Mouse (Mus musculus) G1E (cell line): ENCODE measurements around the gene Sec22a.

ENCODE experiments used
- CTCF ChIP-seq: IDR thresholded peaks from 2 replicates; pipeline ENCODE4 v1.5.1; 2012; ENCODE audit warnings: low read depth, low read length, inconsistent platforms, mixed read lengths
- GATA1 ChIP-seq: IDR thresholded peaks from 2 replicates; pipeline ENCODE4 v1.6.1; 2012; ENCODE audit warnings: borderline replicate concordance, low read length, inconsistent platforms, mixed read lengths

DNA sequence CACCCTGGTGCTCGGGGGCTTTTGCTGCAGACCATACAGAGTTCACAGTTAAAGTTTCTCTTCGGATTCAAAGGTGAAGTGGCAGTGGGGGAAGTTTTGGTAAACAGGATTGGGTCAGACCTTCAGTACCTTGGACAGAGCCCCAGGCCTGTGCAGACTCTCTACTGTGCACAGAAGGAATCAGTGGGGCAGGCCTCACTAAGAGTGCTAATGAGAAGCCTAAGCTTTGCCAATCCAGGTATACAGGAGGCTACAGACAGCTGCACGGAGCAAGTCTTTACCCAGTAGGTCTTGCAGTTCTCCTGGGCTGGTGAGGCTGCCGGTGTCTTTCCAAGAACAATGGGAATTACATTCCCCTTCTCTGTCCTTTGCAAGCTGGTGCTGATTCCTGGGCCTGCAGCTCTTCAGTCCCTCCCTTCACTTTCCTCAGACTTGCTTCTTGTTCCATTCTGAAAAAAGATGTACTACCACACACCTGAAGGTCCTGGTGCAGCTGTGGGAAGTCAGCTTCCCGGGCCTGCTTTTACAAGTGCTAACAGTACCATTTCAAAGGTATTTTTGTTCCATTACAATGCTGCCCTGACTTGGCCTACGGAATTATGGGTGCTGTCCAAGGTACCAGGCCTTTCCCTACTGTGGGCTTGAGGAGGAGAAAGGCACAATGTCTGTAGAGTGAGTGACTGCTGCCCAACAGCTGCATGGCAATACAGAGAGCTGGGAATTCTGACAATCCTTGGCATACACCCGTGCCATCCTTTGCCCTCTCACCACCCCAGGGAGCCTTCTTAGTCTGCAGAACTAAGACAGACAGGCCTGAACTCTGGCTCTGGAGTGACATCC, 61.1 kb downstream of the Sec22a start:
- no peak for TF ChIP-seq CTCF
- TF ChIP-seq GATA1: no peak
